Mouse (Mus musculus): ENCODE measurements around the gene Ifnk.

DNA sequence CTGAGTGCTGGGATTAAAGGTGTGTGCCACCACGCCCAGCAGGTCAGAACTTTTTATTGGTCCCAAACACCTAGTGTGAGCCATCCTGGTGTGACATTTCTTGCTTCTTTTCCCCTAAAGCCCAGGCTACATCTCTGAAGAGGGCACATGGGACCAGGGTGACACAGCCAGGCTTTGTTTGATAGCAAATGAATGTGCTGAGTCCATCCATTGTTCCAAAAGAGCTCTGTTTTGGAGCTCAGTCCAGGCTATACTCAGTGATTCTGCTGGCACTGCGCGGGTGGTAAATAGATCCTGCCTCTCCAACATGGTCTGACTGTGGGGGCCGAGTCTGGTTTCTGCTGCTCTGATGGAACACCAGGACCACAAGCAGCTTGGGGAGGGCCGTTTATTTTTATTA lies 16.0 kb downstream of the Ifnk start:
- TF ChIP-seq POLR2AphosphoS5 (IDR thresholded peaks at IDR 0.05; ENCODE audit: insufficient replicate concordance, low read depth, low read length) (no peak), CTCF (IDR thresholded peaks at IDR 0.05; ENCODE audit: low read depth, low read length) (no peak), TAL1 (conservative IDR thresholded peaks at IDR 0.05; ENCODE audit: low read depth, low read length) (no peak), GATA1 (IDR thresholded peaks at IDR 0.05; ENCODE audit: borderline replicate concordance, low read length) (no peak)
